ENCODE assay signal across 24 mouse cellular contexts in the genomic region with DNA sequence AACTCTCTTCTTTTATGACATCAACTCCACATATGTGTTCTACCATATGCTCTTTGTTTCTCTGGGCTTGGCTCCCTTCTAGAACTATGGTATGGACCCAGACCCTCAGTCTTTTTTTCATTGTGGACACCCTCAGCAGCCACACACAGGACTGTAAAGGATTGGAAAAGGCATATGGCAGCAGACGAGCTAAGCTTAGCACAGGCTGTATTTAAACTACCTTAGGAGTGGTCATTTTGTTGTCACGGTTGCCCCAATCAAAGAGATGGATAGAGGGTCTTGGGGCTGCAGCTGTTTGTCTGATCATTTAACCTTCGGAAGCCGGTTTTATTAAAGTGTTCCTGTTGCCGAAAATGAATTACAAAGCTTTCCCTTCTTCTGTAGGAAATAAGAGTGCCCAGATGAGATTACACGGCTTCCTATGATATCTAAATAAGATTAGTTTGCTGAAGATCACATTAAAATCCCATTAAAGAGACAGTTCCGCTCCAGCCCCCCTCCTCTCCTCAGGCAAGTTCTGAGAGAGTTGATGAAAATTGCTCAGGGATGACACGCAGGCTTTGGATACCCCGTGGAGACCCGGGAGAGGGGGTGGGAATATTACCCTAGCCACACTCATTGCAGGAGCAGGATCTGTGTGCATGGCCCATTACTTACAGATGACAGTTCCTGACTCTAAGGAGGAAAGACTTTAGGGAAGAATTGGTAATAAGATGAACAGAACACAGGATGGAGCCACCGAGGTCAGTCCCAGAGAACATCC.
A peak's percentile ranks its signal among the peaks of the same experiment; 100 is the strongest.
DNase-seq lines count a peak whose midpoint lies in the region; ATAC-seq and TF ChIP-seq lines count a peak whose summit lies in the region.
"Had no signal": no experiment of that assay in that cellular context is flagged by ENCODE, and none has a peak within 500 bp of the region (broad histone marks: within the 10 kb centered on the region; RNA-seq: fewer than 3 reads in every experiment).

No protein-coding gene starts in this region.

- no peak for TF ChIP-seq EP300 in stomach, postnatal 0 days (optimal IDR thresholded peaks at IDR 0.05)

- H3K36me3 ChIP-seq in embryonic facial prominence, embryonic 14.5 days (ENCODE audit: control insufficient read depth, insufficient read depth, low read length), result no peaks in the 10 kb centered on the region
- H3K36me3 ChIP-seq in embryonic facial prominence, embryonic 10.5 days (replicated peaks), result no peaks in the 10 kb centered on the region
- H3K36me3 ChIP-seq in stomach, embryonic 16.5 days (ENCODE audit: control insufficient read depth, insufficient read depth, low read length), result no peaks in the 10 kb centered on the region
- H3K36me3 ChIP-seq in stomach, postnatal 0 days (ENCODE audit: control insufficient read depth, insufficient read depth, low read length), result no peaks in the 10 kb centered on the region
- H3K36me3 ChIP-seq in midbrain, embryonic 14.5 days (ENCODE audit: control insufficient read depth, insufficient read depth, low read length), result no peaks in the 10 kb centered on the region
- no peaks in the 10 kb centered on the region for H3K36me3 ChIP-seq in neural tube, embryonic 15.5 days
- H3K36me3 ChIP-seq: limb, embryonic 12.5 days; liver, embryonic 12.5 days had no signal

- TF ChIP-seq CTCF in stomach, postnatal 0 days (IDR thresholded peaks at IDR 0.05; ENCODE audit: low read depth), result no peak

- no peaks in the 10 kb centered on the region for H3K27me3 ChIP-seq in embryonic facial prominence, embryonic 14.5 days (replicated peaks; ENCODE audit: control insufficient read depth, insufficient read depth, low read length)
- no peaks in the 10 kb centered on the region for H3K27me3 ChIP-seq in embryonic facial prominence, embryonic 10.5 days (replicated peaks; ENCODE audit: low read depth, poor library complexity, severe bottlenecking)
- no peaks in the 10 kb centered on the region for H3K27me3 ChIP-seq in stomach, embryonic 16.5 days (ENCODE audit: control insufficient read depth, insufficient read depth, low read length)
- no peaks in the 10 kb centered on the region for H3K27me3 ChIP-seq in stomach, postnatal 0 days (ENCODE audit: control insufficient read depth, insufficient read depth, low read length)
- H3K27me3 ChIP-seq in midbrain, embryonic 14.5 days (ENCODE audit: control insufficient read depth, insufficient read depth, low read length), result no peaks in the 10 kb centered on the region
- H3K27me3 ChIP-seq in neural tube, embryonic 15.5 days (replicated peaks), result no peaks in the 10 kb centered on the region
- H3K27me3 ChIP-seq: limb, embryonic 12.5 days; liver, embryonic 12.5 days; Patski had no signal

- no peak overlapping the region for H3K27ac ChIP-seq in embryonic facial prominence, embryonic 14.5 days (replicated peaks; ENCODE audit: low read depth, low read length)
- H3K27ac ChIP-seq in embryonic facial prominence, embryonic 10.5 days (replicated peaks), result no peak overlapping the region
- no peak overlapping the region for H3K27ac ChIP-seq in stomach, embryonic 16.5 days (ENCODE audit: low read length)
- no peak overlapping the region for H3K27ac ChIP-seq in stomach, postnatal 0 days (replicated peaks)
- H3K27ac ChIP-seq in midbrain, embryonic 14.5 days (replicated peaks; ENCODE audit: low read depth, low read length), result 0 out of 2 replicates have a peak overlapping the region, but pooled peaks have one; percentile 3
- no peak overlapping the region for H3K27ac ChIP-seq in neural tube, embryonic 15.5 days (replicated peaks)
- H3K27ac ChIP-seq: heart, adult 2 months; limb, embryonic 12.5 days; liver, embryonic 12.5 days; macrophage had no signal

- no peak overlapping the region for H3K4me2 ChIP-seq in embryonic facial prominence, embryonic 14.5 days (ENCODE audit: low read depth, low read length)
- H3K4me2 ChIP-seq in stomach, embryonic 16.5 days (ENCODE audit: low read depth, low read length), result no peak overlapping the region
- H3K4me2 ChIP-seq in stomach, postnatal 0 days (replicated peaks; ENCODE audit: low read depth), result no peak overlapping the region
- H3K4me2 ChIP-seq in midbrain, embryonic 14.5 days (ENCODE audit: low read length), result no peak overlapping the region
- no peak overlapping the region for H3K4me2 ChIP-seq in neural tube, embryonic 15.5 days
- H3K4me2 ChIP-seq: limb, embryonic 12.5 days; liver, embryonic 12.5 days; lung, embryonic 14.5 days had no signal

- H3K4me1 ChIP-seq in embryonic facial prominence, embryonic 14.5 days (ENCODE audit: control insufficient read depth, insufficient read depth, low read length), result no peaks in the 10 kb centered on the region
- H3K4me1 ChIP-seq in embryonic facial prominence, embryonic 10.5 days, result no peaks in the 10 kb centered on the region
- H3K4me1 ChIP-seq in stomach, embryonic 16.5 days (ENCODE audit: control insufficient read depth, insufficient read depth, low read length), result no peaks in the 10 kb centered on the region
- no peaks in the 10 kb centered on the region for H3K4me1 ChIP-seq in stomach, postnatal 0 days (replicated peaks; ENCODE audit: control insufficient read depth, insufficient read depth)
- no peaks in the 10 kb centered on the region for H3K4me1 ChIP-seq in midbrain, embryonic 14.5 days (ENCODE audit: control insufficient read depth, insufficient read depth, low read length)
- H3K4me1 ChIP-seq in neural tube, embryonic 15.5 days, result peaks cover 7% of the 10 kb centered on the region; the same call in 1 of the 2 replicates
- H3K4me1 ChIP-seq: limb, embryonic 12.5 days; liver, embryonic 12.5 days had no signal

- ATAC-seq in embryonic facial prominence, embryonic 14.5 days (ENCODE audit: low read depth), result peak; percentile 22; the same call in 1 of the 2 replicates
- peak; percentile 40; the same call in 1 of the 2 replicates for ATAC-seq in stomach, embryonic 16.5 days (ENCODE audit: insufficient read depth, low FRiP score)
- no peak for ATAC-seq in stomach, postnatal 0 days (ENCODE audit: low FRiP score, low TSS enrichment)
- peak; percentile 65; the same call in 1 of the 2 replicates for ATAC-seq in midbrain, embryonic 14.5 days (ENCODE audit: low FRiP score, low TSS enrichment)
- ATAC-seq in neural tube, embryonic 15.5 days (ENCODE audit: low FRiP score), result peak; percentile 57; the same call in 1 of the 2 replicates
- ATAC-seq: forebrain, embryonic 14.5 days; liver, embryonic 12.5 days; Patski had no signal

- no peak overlapping the region for H3K9ac ChIP-seq in embryonic facial prominence, embryonic 14.5 days (ENCODE audit: low read depth, low read length)
- H3K9ac ChIP-seq in stomach, embryonic 16.5 days (ENCODE audit: low read length), result no peak overlapping the region
- no peak overlapping the region for H3K9ac ChIP-seq in stomach, postnatal 0 days (ENCODE audit: low read length)
- H3K9ac ChIP-seq in midbrain, embryonic 14.5 days (replicated peaks; ENCODE audit: low read length), result no peak overlapping the region
- no peak overlapping the region for H3K9ac ChIP-seq in neural tube, embryonic 15.5 days (replicated peaks)
- H3K9ac ChIP-seq: limb, embryonic 12.5 days; liver, embryonic 12.5 days; lung, embryonic 14.5 days had no signal

- DNase-seq in embryonic facial prominence, embryonic 14.5 days (ENCODE audit: low spot score), result no peak
- DNase-seq in embryonic facial prominence, embryonic 10.5 days (ENCODE audit: low spot score), result no peak
- no peak for DNase-seq in stomach, postnatal 0 days (ENCODE audit: low spot score)
- DNase-seq in midbrain, embryonic 14.5 days, result peak; percentile 56
- no peak for DNase-seq in thymus, postnatal 25 days
- DNase-seq in right cerebral cortex, postnatal 25 days, result no peak
- DNase-seq: adrenal gland, postnatal 14 days; cerebellum, adult 11-12 months; cerebellum, postnatal 25 days; embryo, embryonic 11 days; gastrocnemius, postnatal 14 days; heart, adult 2 months; heart, postnatal 4 days; kidney, adult 18-20 months; lung, embryonic 14.5 days; right cerebral cortex, postnatal 14 days; thymus, adult 2 months had no signal

- 60% methylated on average over 11 of the region's 11 CpGs for WGBS in embryonic facial prominence, embryonic 14.5 days
- WGBS in embryonic facial prominence, embryonic 10.5 days, result 81% methylated on average over 11 of the region's 11 CpGs
- 65% methylated on average over 11 of the region's 11 CpGs for WGBS in stomach, embryonic 16.5 days
- 68% methylated on average over 11 of the region's 11 CpGs for WGBS in stomach, postnatal 0 days
- WGBS in midbrain, embryonic 14.5 days, result 29% methylated on average over 11 of the region's 11 CpGs
- 54% methylated on average over 11 of the region's 11 CpGs for WGBS in neural tube, embryonic 15.5 days

- no peaks in the 10 kb centered on the region for H3K9me3 ChIP-seq in embryonic facial prominence, embryonic 14.5 days (ENCODE audit: control insufficient read depth, low read length)
- H3K9me3 ChIP-seq in embryonic facial prominence, embryonic 10.5 days, result no peaks in the 10 kb centered on the region
- no peaks in the 10 kb centered on the region for H3K9me3 ChIP-seq in stomach, embryonic 16.5 days (replicated peaks; ENCODE audit: control insufficient read depth, low read length)
- no peaks in the 10 kb centered on the region for H3K9me3 ChIP-seq in stomach, postnatal 0 days (ENCODE audit: control insufficient read depth, low read length)
- H3K9me3 ChIP-seq in midbrain, embryonic 14.5 days (ENCODE audit: control insufficient read depth, low read length), result no peaks in the 10 kb centered on the region
- no peaks in the 10 kb centered on the region for H3K9me3 ChIP-seq in neural tube, embryonic 15.5 days (replicated peaks)
- H3K9me3 ChIP-seq: limb, embryonic 12.5 days had no signal

- no peak overlapping the region for H3K4me3 ChIP-seq in embryonic facial prominence, embryonic 14.5 days (ENCODE audit: low read depth, low read length)
- H3K4me3 ChIP-seq in embryonic facial prominence, embryonic 10.5 days, result no peak overlapping the region
- no peak overlapping the region for H3K4me3 ChIP-seq in stomach, embryonic 16.5 days (replicated peaks; ENCODE audit: low read length)
- H3K4me3 ChIP-seq in stomach, postnatal 0 days (ENCODE audit: low read depth, low read length), result no peak overlapping the region
- H3K4me3 ChIP-seq in midbrain, embryonic 14.5 days (replicated peaks; ENCODE audit: low read depth, low read length), result no peak overlapping the region
- H3K4me3 ChIP-seq in neural tube, embryonic 15.5 days (replicated peaks), result no peak overlapping the region
- H3K4me3 ChIP-seq: heart, adult 2 months; limb, embryonic 12.5 days; liver, embryonic 12.5 days had no signal
